Mouse (Mus musculus) frontal cortex, postnatal 14 days (tissue): Measurements from ENCODE around the gene Hemk1.
"Not testable (repeated sequence)": the region's sequence is repeated elsewhere in the genome, so short reads cannot be mapped to it uniquely, and the experiment has no call there.

ENCODE experiments used
- DNase-seq, 2 experiments: peaks; one replicate each; pipeline ENCODE4 v3.0.0; 2022; ENCODE audit warnings: low spot score in 2 of 2

Hemk1 gene

DNA sequence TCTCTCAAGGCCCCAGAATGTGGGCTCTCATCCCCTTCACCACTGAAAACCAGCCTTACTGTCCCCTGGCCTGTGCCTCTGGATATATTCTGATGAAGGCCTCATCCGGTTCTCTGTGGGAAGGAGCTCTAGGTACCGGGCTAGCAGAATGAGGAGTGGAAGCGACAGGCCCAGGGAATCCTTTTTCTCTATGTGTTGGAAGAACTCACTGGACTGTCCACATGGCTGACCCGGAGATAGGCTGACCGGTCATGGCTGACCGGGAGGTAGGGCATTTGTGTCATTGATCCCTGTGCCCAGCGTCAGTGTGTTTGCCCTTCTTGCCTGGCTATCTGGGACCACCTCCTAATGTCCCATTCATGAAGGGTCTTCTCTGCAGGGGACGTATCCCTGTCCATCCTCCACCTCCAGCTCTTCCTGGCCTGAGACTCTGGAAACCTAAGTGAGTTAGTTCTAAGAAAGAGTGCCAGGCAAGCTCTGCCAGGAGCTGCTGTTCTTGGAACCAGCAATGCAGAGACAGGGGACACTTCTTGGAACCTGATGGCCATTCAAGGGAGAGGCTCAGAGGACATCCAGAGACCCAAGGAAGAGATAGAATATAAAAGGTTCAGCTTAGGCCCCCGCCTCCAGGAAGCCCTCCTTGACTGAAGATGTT is 29.7 kb downstream of the Hemk1 start:
- DNase-seq = no peak

- no peak for DNase-seq
Measured at GRCm38 (mm10) chr9:107307886-107308285, 30.3 kb downstream of the Hemk1 start.

- no peak for DNase-seq
Measured at GRCm38 (mm10) chr9:107307099-107307872, 30.9 kb downstream of the Hemk1 start.

GRCm38 (mm10) chr9:107306673-107307072 is 31.5 kb downstream of the Hemk1 start:
- DNase-seq = not testable (repeated sequence)

DNA sequence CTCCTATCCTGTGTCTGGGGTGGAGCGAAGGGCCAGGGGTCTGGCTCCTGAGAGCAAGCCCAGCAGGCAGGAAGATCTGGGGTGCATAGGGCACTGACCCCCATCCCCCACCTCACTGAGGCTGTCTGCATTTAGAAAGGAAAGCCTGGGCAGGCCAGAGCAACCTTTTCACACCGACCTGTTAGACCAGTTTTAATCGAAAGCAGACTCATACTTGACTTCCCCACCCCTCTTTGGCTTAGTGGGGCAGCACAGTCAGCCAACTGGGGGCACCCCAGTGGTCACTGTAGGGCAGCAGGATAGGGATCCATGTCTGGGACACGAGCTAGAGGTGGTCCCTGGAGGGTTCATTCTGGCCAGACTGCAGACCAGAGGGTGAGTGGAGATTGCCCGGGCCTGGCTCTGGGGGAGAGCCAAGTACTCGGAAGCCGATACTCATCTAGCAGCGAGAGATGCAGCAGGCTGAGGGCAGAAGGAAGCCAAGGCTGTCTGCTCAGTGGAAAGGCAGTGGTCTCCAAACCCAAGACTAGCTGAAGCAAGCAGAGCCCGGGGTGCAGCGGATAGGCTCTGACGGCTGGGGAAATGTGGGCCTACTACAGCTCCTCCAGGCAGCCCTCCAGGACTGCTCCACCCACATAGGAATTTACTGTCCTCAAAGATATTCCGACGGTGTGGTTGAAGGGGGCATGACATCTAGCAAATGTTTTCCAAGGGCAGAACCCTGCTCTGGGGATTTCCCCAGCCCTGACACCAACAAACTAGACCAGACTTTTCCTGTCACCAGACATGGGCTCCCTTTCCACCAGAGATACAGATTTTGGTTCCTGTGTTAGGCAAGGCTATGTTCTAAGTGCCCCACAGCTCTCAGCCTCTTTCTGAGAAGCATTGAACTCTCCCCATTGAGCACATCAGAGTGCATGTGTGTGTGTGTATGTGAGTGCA is 32.3 kb downstream of the Hemk1 start:
- DNase-seq = no peak

- DNase-seq = no peak
Measured at GRCm38 (mm10) chr9:107305012-107305411, 33.1 kb downstream of the Hemk1 start.

DNA sequence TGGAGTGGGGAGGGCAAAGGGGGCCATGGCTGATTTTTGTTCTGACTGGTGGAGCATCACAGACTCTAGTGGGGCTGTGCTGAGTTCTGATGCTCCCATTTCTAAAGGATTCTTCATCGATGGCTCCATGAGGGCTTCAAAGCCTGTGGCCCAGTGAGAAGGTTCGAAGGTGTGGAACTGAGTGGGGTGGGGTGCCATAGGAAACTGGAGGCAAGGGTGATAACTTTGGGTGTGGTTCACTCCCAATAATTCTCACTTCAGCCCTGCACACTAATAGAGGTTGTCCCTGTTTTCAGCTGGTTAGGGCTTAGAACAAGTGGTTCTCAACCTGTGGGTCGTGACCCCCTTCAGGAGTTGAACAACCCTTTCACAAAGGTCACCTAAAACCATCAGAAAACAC is 33.8 kb downstream of the Hemk1 start:
- no peak for DNase-seq

DNA sequence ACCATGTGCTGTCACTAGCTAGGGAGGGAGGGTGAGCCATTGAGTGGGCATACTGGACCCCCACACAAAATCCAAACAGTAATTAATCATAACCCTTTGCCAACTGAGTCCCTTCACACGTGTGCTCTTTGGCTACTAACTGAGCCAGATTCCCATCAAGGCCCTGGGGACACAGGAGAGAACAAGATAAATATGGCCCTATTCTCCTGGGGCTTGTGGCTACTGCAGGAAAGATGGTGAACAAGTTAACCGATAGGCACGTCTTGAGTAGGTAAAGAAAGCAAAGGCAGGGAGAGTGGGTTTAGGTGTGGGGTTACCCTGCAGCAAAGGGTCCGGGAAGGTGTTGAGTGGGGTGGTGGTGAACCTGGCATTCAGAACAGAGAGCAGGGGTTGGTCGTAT is 34.2 kb downstream of the Hemk1 start:
- no peak for DNase-seq

DNA sequence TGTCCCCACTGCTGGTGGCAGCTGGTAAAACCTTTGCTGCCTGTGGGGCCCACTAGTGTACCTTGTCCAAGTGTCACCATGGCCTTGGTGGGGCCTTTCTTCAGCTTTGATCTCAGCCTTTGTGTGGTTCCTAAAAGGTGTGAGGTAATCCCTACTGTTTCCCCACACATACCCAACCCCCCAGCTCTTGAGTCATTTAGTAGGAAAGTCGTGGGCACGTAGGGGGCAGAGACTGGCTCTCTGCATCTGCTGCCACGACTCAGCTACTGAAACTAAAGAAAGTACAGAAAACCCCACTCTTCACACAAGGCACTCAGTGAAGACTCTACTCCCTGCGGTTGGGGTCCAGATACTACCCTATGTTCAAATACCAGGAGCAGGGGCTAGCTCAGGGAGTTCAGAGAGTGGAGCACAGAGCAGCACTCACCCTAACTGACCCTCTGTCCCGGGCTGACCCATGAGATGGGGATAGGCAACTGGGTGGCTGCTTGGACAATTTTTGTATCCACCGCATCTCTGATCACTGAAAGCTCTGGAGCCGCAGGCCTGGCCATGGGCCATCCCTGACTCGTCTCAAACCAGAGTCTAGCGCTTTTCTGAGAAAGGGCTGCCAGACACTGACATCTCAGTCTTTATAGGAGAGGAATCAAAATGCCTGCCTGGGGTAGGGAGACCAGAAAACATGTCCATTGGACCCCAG is 34.9 kb downstream of the Hemk1 start:
- DNase-seq = no peak

- no peak for DNase-seq
Measured at GRCm38 (mm10) chr9:107302592-107302991, 35.6 kb downstream of the Hemk1 start.

- no peak for DNase-seq
Measured at GRCm38 (mm10) chr9:107301554-107302331, 36.4 kb downstream of the Hemk1 start.

DNA sequence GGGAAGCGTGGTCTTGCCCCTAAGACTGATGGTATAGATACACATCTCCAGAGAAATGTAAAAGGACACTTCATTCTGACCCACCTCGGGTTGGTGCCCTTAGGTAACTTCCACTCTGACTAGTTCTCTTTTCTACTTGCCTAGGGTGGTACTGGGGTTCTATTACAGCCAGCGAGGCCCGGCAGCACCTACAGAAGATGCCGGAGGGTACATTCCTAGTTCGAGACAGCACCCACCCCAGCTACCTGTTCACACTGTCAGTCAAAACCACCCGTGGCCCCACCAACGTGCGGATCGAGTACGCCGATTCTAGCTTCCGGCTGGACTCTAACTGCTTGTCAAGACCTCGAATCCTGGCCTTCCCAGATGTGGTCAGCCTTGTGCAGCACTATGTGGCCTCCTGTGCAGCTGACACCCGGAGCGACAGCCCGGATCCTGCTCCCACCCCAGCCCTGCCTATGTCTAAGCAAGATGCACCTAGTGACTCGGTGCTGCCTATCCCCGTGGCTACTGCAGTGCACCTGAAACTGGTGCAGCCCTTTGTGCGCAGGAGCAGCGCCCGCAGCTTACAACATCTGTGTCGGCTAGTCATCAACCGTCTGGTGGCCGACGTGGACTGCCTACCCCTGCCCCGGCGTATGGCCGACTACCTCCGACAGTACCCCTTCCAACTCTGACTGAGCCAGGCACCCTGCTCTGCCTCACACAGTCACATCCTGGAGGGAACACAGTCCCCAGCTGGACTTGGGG is 37.8 kb downstream of the Hemk1 start:
- DNase-seq = no peak

- no peak for DNase-seq
Measured at GRCm38 (mm10) chr9:107299783-107300182, 38.4 kb downstream of the Hemk1 start.

DNA sequence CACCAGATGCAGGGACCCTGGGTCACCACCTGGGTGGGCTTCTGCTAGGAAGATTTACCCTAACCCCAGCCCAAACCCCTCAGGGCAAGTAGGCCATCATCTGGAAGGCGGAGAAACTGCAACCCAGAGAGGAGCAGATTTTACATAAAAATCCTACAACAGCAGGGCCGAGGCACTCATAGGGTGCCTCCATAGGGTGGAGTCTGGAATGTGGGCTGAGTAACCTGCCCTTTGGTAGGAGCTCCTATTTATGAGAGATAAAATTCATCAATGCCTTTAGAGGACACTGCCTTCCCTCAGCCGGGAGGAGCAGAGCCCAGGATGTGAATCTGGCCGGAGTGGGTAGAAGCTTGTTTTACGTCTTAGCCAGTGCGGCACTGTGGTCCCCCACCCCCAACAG is 39.3 kb downstream of the Hemk1 start:
- DNase-seq = no peak

GRCm38 (mm10) chr9:107298059-107298780 is 39.9 kb downstream of the Hemk1 start:
- DNase-seq = no peak

GRCm38 (mm10) chr9:107297658-107298057 is 40.5 kb downstream of the Hemk1 start:
- no peak for DNase-seq

- DNase-seq = no peak
Measured at GRCm38 (mm10) chr9:107297059-107297458, 41.1 kb downstream of the Hemk1 start.

- DNase-seq = peak; percentile 88 to 93
Measured at GRCm38 (mm10) chr9:107296501-107296965, 41.6 kb downstream of the Hemk1 start.

- no peak for DNase-seq
Measured at GRCm38 (mm10) chr9:107296041-107296440, 42.1 kb downstream of the Hemk1 start.

DNA sequence AAGGTAGTCTGAATTCAATTTTAAA is 42.3 kb downstream of the Hemk1 start, which contains the start of gene Cish:
TSS of gene Cish (plus strand) at position 11 of the 25 bp plus-strand sequence.
- DNase-seq = no peak
